Mouse (Mus musculus): Measurements from ENCODE around the gene Wfs1. TPM values are rescaled to one million over a fixed set of nuclear protein-coding genes. Genes with fewer than 3 reads are reported as not detected.

Gene Wfs1
- total and polyA plus RNA-seq, 2 experiments: 2.1 to 8.8 TPM

GRCm38 (mm10) chr5:36996410-36996809, 7.4 kb upstream of the Wfs1 start:
- Histone ChIP-seq H3K27me3 (ENCODE audit: control insufficient read depth, insufficient read depth, low read length) (no peaks in the 10 kb centered on the region), H3K36me3 (ENCODE audit: control insufficient read depth, insufficient read depth, low read length) (no peaks in the 10 kb centered on the region), H3K79me2 (ENCODE audit: control insufficient read depth, insufficient read depth, low read length) (no peaks in the 10 kb centered on the region), H3K9ac (ENCODE audit: low read depth, low read length) (no peak overlapping the region), H3K4me1 (ENCODE audit: control insufficient read depth, insufficient read depth, low read length) (no peaks in the 10 kb centered on the region), H3K4me3 (ENCODE audit: insufficient read depth, low read depth, low read length) (no peak overlapping the region), H3K27ac (replicated peaks; ENCODE audit: insufficient read depth, low read depth, low read length) (no peak overlapping the region)
- DNase-seq (ENCODE audit: extremely low read depth, low read depth, low spot score): no peak
- WGBS: 78% methylated on average over 14 of the region's 14 CpGs
- TF ChIP-seq POLR2A (IDR thresholded peaks at IDR 0.05; ENCODE audit: extremely low read depth, insufficient read depth, low read length) (no peak), CTCF (IDR thresholded peaks at IDR 0.05; ENCODE audit: low read depth, low read length) (no peak)

DNA sequence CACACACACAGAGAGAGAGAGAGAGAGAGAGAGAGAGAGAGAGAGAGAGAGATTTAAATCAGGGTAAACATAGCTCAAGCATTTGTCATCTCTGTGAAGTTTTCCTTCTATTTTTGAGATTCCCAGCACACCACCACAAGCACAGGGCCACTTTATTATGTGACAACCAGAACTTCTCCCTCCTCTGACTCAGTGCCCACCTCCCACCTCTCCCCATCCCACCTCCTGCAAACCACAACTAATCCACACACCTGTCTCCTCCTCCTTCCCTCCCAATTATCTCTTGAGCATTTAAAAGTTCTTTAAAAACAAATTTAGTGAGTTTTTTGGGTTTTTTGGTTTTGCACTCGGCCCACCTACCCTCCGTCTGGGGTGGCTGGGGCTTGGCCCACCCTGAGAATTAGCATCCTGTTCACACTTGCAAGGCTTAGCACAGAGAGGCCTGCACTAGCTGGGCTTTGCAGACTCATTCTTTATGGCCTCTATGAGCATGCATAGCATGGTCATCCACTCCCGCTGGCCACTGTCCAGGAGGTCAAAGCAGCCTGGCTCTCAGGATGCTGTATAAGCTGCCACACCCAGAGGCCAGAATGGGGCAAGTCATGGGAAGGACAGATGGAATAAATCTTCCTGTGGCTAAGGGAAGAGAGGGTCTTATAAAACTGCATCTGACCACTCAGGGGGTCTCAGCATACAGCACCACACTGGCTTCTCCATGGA, 1.8 kb upstream of the Wfs1 start:
- no peak for DNase-seq (ENCODE audit: extremely low read depth, low read depth, low spot score)
- H3K79me2 ChIP-seq (ENCODE audit: control insufficient read depth, insufficient read depth, low read length): peaks cover 6% of the 10 kb centered on the region; the same call in 1 of the 2 replicates
- no peaks in the 10 kb centered on the region for H3K27me3 ChIP-seq (ENCODE audit: control insufficient read depth, insufficient read depth, low read length)
- no peak overlapping the region for H3K4me3 ChIP-seq (ENCODE audit: insufficient read depth, low read depth, low read length)
- no peak overlapping the region for H3K27ac ChIP-seq (replicated peaks; ENCODE audit: insufficient read depth, low read depth, low read length)
- H3K36me3 ChIP-seq (ENCODE audit: control insufficient read depth, insufficient read depth, low read length): no peaks in the 10 kb centered on the region
- TF ChIP-seq POLR2A (IDR thresholded peaks at IDR 0.05; ENCODE audit: extremely low read depth, insufficient read depth, low read length) (no peak), CTCF (IDR thresholded peaks at IDR 0.05; ENCODE audit: low read depth, low read length) (no peak)
- no peak overlapping the region for H3K9ac ChIP-seq (ENCODE audit: low read depth, low read length)
- peaks cover 4% of the 10 kb centered on the region; the same call in 1 of the 2 replicates for H3K4me1 ChIP-seq (ENCODE audit: control insufficient read depth, insufficient read depth, low read length)
- WGBS: 89% methylated on average over 3 of the region's 3 CpGs

DNA sequence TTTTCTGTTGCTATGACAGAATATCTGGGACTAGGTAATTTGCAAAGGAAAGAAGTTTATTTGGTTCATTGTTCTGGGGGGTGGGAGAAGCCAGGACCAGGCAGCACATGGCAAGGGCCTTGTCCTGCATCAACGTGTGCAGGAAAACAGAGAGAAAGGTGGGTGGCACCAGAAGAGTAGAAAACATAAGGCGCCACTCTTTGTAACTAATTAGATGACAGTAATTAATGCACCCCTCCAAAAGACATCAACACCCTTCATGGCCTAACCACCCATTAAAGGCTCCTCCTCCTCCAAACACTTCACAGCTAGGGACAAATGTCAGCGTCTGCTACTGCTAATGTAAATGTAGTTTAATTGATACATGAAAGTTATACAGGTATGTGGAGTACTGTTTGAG, 1.2 kb upstream of the Wfs1 start:
- Histone ChIP-seq H3K79me2 (ENCODE audit: control insufficient read depth, insufficient read depth, low read length) (peaks cover 6% of the 10 kb centered on the region; the same call in 1 of the 2 replicates), H3K4me3 (ENCODE audit: insufficient read depth, low read depth, low read length) (no peak overlapping the region), H3K27ac (replicated peaks; ENCODE audit: insufficient read depth, low read depth, low read length) (no peak overlapping the region), H3K4me1 (ENCODE audit: control insufficient read depth, insufficient read depth, low read length) (peaks cover 4% of the 10 kb centered on the region; the same call in 1 of the 2 replicates), H3K27me3 (ENCODE audit: control insufficient read depth, insufficient read depth, low read length) (no peaks in the 10 kb centered on the region), H3K9ac (ENCODE audit: low read depth, low read length) (no peak overlapping the region), H3K36me3 (ENCODE audit: control insufficient read depth, insufficient read depth, low read length) (no peaks in the 10 kb centered on the region)
- no peak for DNase-seq (ENCODE audit: extremely low read depth, low read depth, low spot score)
- WGBS: 89% methylated on average over 3 of the region's 3 CpGs
- TF ChIP-seq CTCF (IDR thresholded peaks at IDR 0.05; ENCODE audit: low read depth, low read length) (no peak), POLR2A (IDR thresholded peaks at IDR 0.05; ENCODE audit: extremely low read depth, insufficient read depth, low read length) (no peak)

DNA sequence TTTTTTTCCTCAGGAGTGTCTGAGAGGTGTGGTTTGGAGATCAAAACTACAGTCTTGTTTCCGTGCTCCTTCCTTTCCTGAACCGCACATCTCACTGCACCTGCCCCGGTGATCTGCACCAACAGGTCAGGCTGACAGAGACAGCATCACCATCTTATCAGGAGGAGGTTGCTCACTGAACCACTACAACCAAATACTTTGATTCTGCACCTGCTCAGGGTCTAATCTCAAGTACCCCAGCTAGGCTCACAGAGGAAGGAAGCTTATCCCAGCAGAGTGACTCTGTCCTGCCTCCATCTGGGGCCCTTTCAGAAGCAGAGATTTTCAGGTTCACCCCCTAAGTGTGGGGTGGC, 596 bp upstream of the Wfs1 start:
- H3K4me3 ChIP-seq (ENCODE audit: insufficient read depth, low read depth, low read length): no peak overlapping the region

GRCm38 (mm10) chr5:36988124-36988780, 753 bp downstream of the Wfs1 start:
- no peaks in the 10 kb centered on the region for H3K36me3 ChIP-seq (ENCODE audit: control insufficient read depth, insufficient read depth, low read length)
- peaks cover 4% of the 10 kb centered on the region; the same call in 1 of the 2 replicates for H3K4me1 ChIP-seq (ENCODE audit: control insufficient read depth, insufficient read depth, low read length)
- peak overlapping the region; percentile 17; the same call in 1 of the 2 replicates for H3K27ac ChIP-seq (replicated peaks; ENCODE audit: insufficient read depth, low read depth, low read length)
- H3K9ac ChIP-seq (ENCODE audit: low read depth, low read length): peak overlapping the region; percentile 91
- WGBS: 12% methylated on average over 24 of the region's 24 CpGs
- peaks cover 6% of the 10 kb centered on the region; the same call in 1 of the 2 replicates for H3K79me2 ChIP-seq (ENCODE audit: control insufficient read depth, insufficient read depth, low read length)
- H3K4me3 ChIP-seq (ENCODE audit: insufficient read depth, low read depth, low read length): peak overlapping the region; percentile 90
- TF ChIP-seq CTCF (IDR thresholded peaks at IDR 0.05; ENCODE audit: low read depth, low read length): no peak
- no peak for TF ChIP-seq POLR2A (IDR thresholded peaks at IDR 0.05; ENCODE audit: extremely low read depth, insufficient read depth, low read length)
- no peaks in the 10 kb centered on the region for H3K27me3 ChIP-seq (ENCODE audit: control insufficient read depth, insufficient read depth, low read length)
- no peak for DNase-seq (ENCODE audit: extremely low read depth, low read depth, low spot score)

More for the DNA sequence above, 596 bp upstream of the Wfs1 start:
- Histone ChIP-seq H3K79me2 (ENCODE audit: control insufficient read depth, insufficient read depth, low read length) (peaks cover 6% of the 10 kb centered on the region; the same call in 1 of the 2 replicates), H3K9ac (ENCODE audit: low read depth, low read length) (no peak overlapping the region), H3K27me3 (ENCODE audit: control insufficient read depth, insufficient read depth, low read length) (no peaks in the 10 kb centered on the region), H3K4me1 (ENCODE audit: control insufficient read depth, insufficient read depth, low read length) (peaks cover 4% of the 10 kb centered on the region; the same call in 1 of the 2 replicates), H3K36me3 (ENCODE audit: control insufficient read depth, insufficient read depth, low read length) (no peaks in the 10 kb centered on the region), H3K27ac (replicated peaks; ENCODE audit: insufficient read depth, low read depth, low read length) (no peak overlapping the region)
- no peak for TF ChIP-seq CTCF (IDR thresholded peaks at IDR 0.05; ENCODE audit: low read depth, low read length)
- TF ChIP-seq POLR2A (IDR thresholded peaks at IDR 0.05; ENCODE audit: extremely low read depth, insufficient read depth, low read length): no peak
- WGBS: 7% methylated on average over 3 of the region's 3 CpGs
- DNase-seq (ENCODE audit: extremely low read depth, low read depth, low spot score): no peak
